Mouse (Mus musculus) CH12.LX (cell line): ENCODE data around the gene Rptor. TPM values are rescaled to one million over a fixed set of nuclear protein-coding genes. Genes with fewer than 3 reads are reported as not detected.

Experiments
- DNase-seq: peaks from one replicate; pipeline ENCODE4 v3.0.0-alpha.2; 2013; ENCODE audit errors: extremely low read depth
- H3K27ac ChIP-seq: 2 replicates; pipeline ENCODE4 v1.5.1; 2012; ENCODE audit warnings: low read depth, mild to moderate bottlenecking, control low read depth, moderate library complexity; ENCODE audit not compliant: insufficient read depth
- H3K27me3 ChIP-seq: replicated peaks from 2 replicates; pipeline ENCODE3; 2012; ENCODE audit warnings: inconsistent platforms
- H3K36me3 ChIP-seq, 2 experiments: replicated peaks in 1 of 2; 2 replicates each; pipeline versions ENCODE3 to v1.6.1; 2012; ENCODE audit warnings: inconsistent platforms in 1 of 2, low read length in 1 of 2, mild to moderate bottlenecking in 1 of 2, mixed read lengths in 1 of 2, moderate library complexity in 1 of 2; ENCODE audit not compliant: control insufficient read depth in 1 of 2, insufficient read depth in 1 of 2
- H3K4me1 ChIP-seq, 2 experiments: 2 replicates each; pipeline ENCODE4 v1.6.1; 2012; ENCODE audit warnings: inconsistent platforms in 1 of 2, moderate library complexity in 1 of 2; ENCODE audit not compliant: insufficient read depth in 2 of 2, control insufficient read depth in 1 of 2
- H3K4me2 ChIP-seq: 2 replicates; pipeline ENCODE4 v1.6.1; 2012; ENCODE audit warnings: low read depth, mild to moderate bottlenecking, control low read depth; ENCODE audit not compliant: poor library complexity, insufficient read depth, severe bottlenecking
- H3K4me3 ChIP-seq, 3 experiments: fragments of 150-350 bp in 1 of 3; sonication (generic) in 1 of 3; replicated peaks in 1 of 3; 2 replicates each; pipeline versions ENCODE3 to v1.5.1; 2011 to 2012; ENCODE audit warnings: low read depth in 2 of 3, low read length in 2 of 3, mild to moderate bottlenecking in 2 of 3, moderate library complexity in 2 of 3, control low read depth in 1 of 3, improper control_type of control experiment in 1 of 3, inconsistent platforms in 1 of 3, mixed read lengths in 1 of 3; ENCODE audit not compliant: poor library complexity in 1 of 3
- H3K79me2 ChIP-seq: replicated peaks from 2 replicates; pipeline ENCODE4 v1.6.1; 2012; ENCODE audit warnings: mild to moderate bottlenecking, moderate library complexity; ENCODE audit not compliant: control insufficient read depth, poor library complexity, insufficient read depth, severe bottlenecking; ENCODE audit errors: extremely low read depth
- H3K9ac ChIP-seq: 2 replicates; pipeline ENCODE4 v1.6.1; 2012; ENCODE audit warnings: low read depth, mild to moderate bottlenecking, control low read depth, moderate library complexity; ENCODE audit not compliant: insufficient read depth
- H3K9me3 ChIP-seq: replicated peaks from 2 replicates; pipeline ENCODE3; 2012; ENCODE audit warnings: low read length, inconsistent platforms, mixed read lengths
- CHD1 ChIP-seq: IDR thresholded peaks from 2 replicates; pipeline ENCODE4 v1.6.1; 2012; ENCODE audit warnings: low read depth, low read length, improper control_type of control experiment, inconsistent platforms
- CTCF ChIP-seq, 2 experiments: IDR thresholded peaks in 1 of 2; conservative IDR thresholded peaks in 1 of 2; 2 replicates each; pipeline ENCODE4 v1.5.1; 2011 to 2012; ENCODE audit warnings: low read depth in 2 of 2, low read length in 2 of 2, improper control_type of control experiment in 1 of 2, inconsistent platforms in 1 of 2, mild to moderate bottlenecking in 1 of 2, moderate library complexity in 1 of 2
- EP300 ChIP-seq: IDR thresholded peaks from 2 replicates; pipeline ENCODE4 v1.6.1; 2011; ENCODE audit warnings: low read length, improper control_type of control experiment
- GABPA ChIP-seq: IDR thresholded peaks from 2 replicates; pipeline ENCODE4 v1.6.1; 2012; ENCODE audit warnings: low read depth, low read length, improper control_type of control experiment, inconsistent platforms; ENCODE audit not compliant: insufficient replicate concordance
- HCFC1 ChIP-seq: IDR thresholded peaks from 2 replicates; pipeline ENCODE4 v1.6.1; 2012; ENCODE audit warnings: low read depth, mild to moderate bottlenecking, inconsistent platforms, low read length, improper control_type of control experiment
- JUND ChIP-seq: conservative IDR thresholded peaks from 2 replicates; pipeline ENCODE4 v1.6.1; 2011; ENCODE audit warnings: low read depth, low read length, improper control_type of control experiment
- MAFK ChIP-seq: IDR thresholded peaks from 2 replicates; pipeline ENCODE4 v1.6.1; 2011; ENCODE audit warnings: low read length, improper control_type of control experiment; ENCODE audit not compliant: insufficient replicate concordance
- MAZ ChIP-seq: IDR thresholded peaks from 2 replicates; pipeline ENCODE4 v1.6.1; 2012; ENCODE audit warnings: low read depth, mild to moderate bottlenecking, inconsistent platforms, low read length, improper control_type of control experiment, moderate library complexity
- MYC ChIP-seq: IDR thresholded peaks from 2 replicates; pipeline ENCODE4 v1.6.1; 2011; ENCODE audit warnings: low read depth, mild to moderate bottlenecking, improper control_type of control experiment, low read length
- NRF1 ChIP-seq: IDR thresholded peaks from 2 replicates; pipeline ENCODE4 v1.6.1; 2014; ENCODE audit warnings: low read depth, mild to moderate bottlenecking, inconsistent platforms, low read length, improper control_type of control experiment, moderate library complexity
- RAD21 ChIP-seq: IDR thresholded peaks from 2 replicates; pipeline ENCODE4 v1.6.1; 2011; ENCODE audit warnings: low read depth, mild to moderate bottlenecking, low read length, improper control_type of control experiment, moderate library complexity
- SMC3 ChIP-seq: IDR thresholded peaks from 2 replicates; pipeline ENCODE4 v1.6.1; 2011; ENCODE audit warnings: low read depth, low read length, improper control_type of control experiment
- TBP ChIP-seq: conservative IDR thresholded peaks from 2 replicates; pipeline ENCODE4 v1.6.1; 2011; ENCODE audit warnings: low read depth, low read length, improper control_type of control experiment
- TCF12 ChIP-seq: IDR thresholded peaks from 2 replicates; pipeline ENCODE4 v1.6.1; 2014; ENCODE audit warnings: low read depth, mild to moderate bottlenecking, inconsistent platforms, low read length, improper control_type of control experiment
- UBTF ChIP-seq: IDR thresholded peaks from 2 replicates; pipeline ENCODE4 v1.6.1; 2012; ENCODE audit warnings: low read depth, mild to moderate bottlenecking, inconsistent platforms, low read length, improper control_type of control experiment, moderate library complexity
- USF1 ChIP-seq: IDR thresholded peaks from 2 replicates; pipeline ENCODE4 v1.6.1; 2014; ENCODE audit warnings: low read depth, mild to moderate bottlenecking, inconsistent platforms, low read length, improper control_type of control experiment
- ZC3H11A ChIP-seq: IDR thresholded peaks from 2 replicates; pipeline ENCODE4 v1.6.1; 2012; ENCODE audit warnings: low read depth, mild to moderate bottlenecking, inconsistent platforms, low read length, improper control_type of control experiment
- ZKSCAN1 ChIP-seq: IDR thresholded peaks from 2 replicates; pipeline ENCODE4 v1.6.1; 2012; ENCODE audit warnings: low read depth, inconsistent platforms, low read length, improper control_type of control experiment, borderline replicate concordance
- ZNF384 ChIP-seq: IDR thresholded peaks from 2 replicates; pipeline ENCODE4 v1.6.1; 2012; ENCODE audit warnings: low read depth, low read length, improper control_type of control experiment, inconsistent platforms
- dilution Hi-C: fragments of 300-500 bp; cut with MboI; formaldehyde crosslinking; loops from 2 replicates; pipeline ENCODE4 v1.14.3; 2020; ENCODE audit warnings: low sequenced_read_pairs; ENCODE audit not compliant: extremely low pct_unique_long_range_greater_than_20kb, extremely low pct_ligation_motif_present
- in situ Hi-C: fragments of 300-500 bp; cut with MboI; formaldehyde crosslinking; loops from 3 replicates; pipeline ENCODE4 v1.14.3; 2019; ENCODE audit warnings: low sequenced_read_pairs, low pct_ligation_motif_present, low pct_unique_long_range_greater_than_20kb, mixed read lengths
- polyA plus RNA-seq: library from polyadenylated mRNA; unstranded; fragments of >175 nt; gene quantifications from 2 replicates; pipeline ENCODE4 v1.2.1, GENCODE M21; 2012; ENCODE audit warnings: low read depth; ENCODE audit not compliant: insufficient read length
- total RNA-seq, 2 experiments: library from RNA; depleted of rRNA; stranded (reverse); fragments of 300-350 nt in 1 of 2; fragments of >200 nt in 1 of 2; gene quantifications; 2 replicates each; pipeline ENCODE4 v1.2.3; 2012 to 2014

The Rptor gene
- total and polyA plus RNA-seq, 3 experiments, result 10.3 to 33.1 (median 26.7) TPM

GRCm38 (mm10) chr11:119615087-119615486, 12.4 kb downstream of the Rptor start:
- dilution Hi-C loops, result no loop called here
- Histone ChIP-seq H3K4me3 (no peak overlapping the region), H3K27me3 (no peaks in the 10 kb centered on the region), H3K9ac (no peak overlapping the region), H3K4me1 (peaks cover 2 to 37% of the 10 kb centered on the region in 2 experiments; a peak in 2 of 4 replicates), H3K9me3 (no peaks in the 10 kb centered on the region), H3K4me2 (no peak overlapping the region), H3K27ac (no peak overlapping the region), H3K36me3 (peaks cover 0 to 58% of the 10 kb centered on the region in 2 experiments)
- no peak for DNase-seq
- TF ChIP-seq NRF1 (no peak), EP300 (no peak), MAFK (no peak), JUND (no peak), MYC (no peak), MAZ (no peak), USF1 (no peak), TCF12 (no peak), ZKSCAN1 (no peak), GABPA (no peak), ZC3H11A (no peak), UBTF (no peak), CHD1 (no peak), CTCF (conservative IDR thresholded peaks at IDR 0.05 in 1 of 2, IDR thresholded peaks at IDR 0.05 in 1 of 2; ENCODE audit: low read depth in 2 of 2, low read length in 2 of 2) (no peak)
- TF ChIP-seq, all 38 proteins: peak for 0
- in situ Hi-C loops, result no loop called here
- peaks cover 29% of the 10 kb centered on the region for H3K79me2 ChIP-seq

- Histone ChIP-seq H3K4me1 (peaks cover 5 to 49% of the 10 kb centered on the region in 2 experiments; a peak in 2 of 4 replicates), H3K4me2 (no peak overlapping the region), H3K4me3 (no peak overlapping the region), H3K27me3 (no peaks in the 10 kb centered on the region), H3K79me2 (peaks cover 30% of the 10 kb centered on the region), H3K9ac (no peak overlapping the region), H3K9me3 (no peaks in the 10 kb centered on the region), H3K36me3 (peaks cover 3 to 65% of the 10 kb centered on the region in 2 experiments), H3K27ac (no peak overlapping the region)
- peak; percentile 78 for DNase-seq
- dilution Hi-C loops (no loop called here), in situ Hi-C loops (no loop called here)
- TF ChIP-seq MAFK (no peak), HCFC1 (no peak), TBP (no peak), CHD1 (no peak), SMC3 (peak; percentile 56), GABPA (no peak), NRF1 (no peak), ZNF384 (peak; percentile 29; the same call in 1 of the 2 replicates), RAD21 (peak; percentile 66), MAZ (no peak), ZKSCAN1 (no peak), CTCF (conservative IDR thresholded peaks at IDR 0.05 in 1 of 2, IDR thresholded peaks at IDR 0.05 in 1 of 2; ENCODE audit: low read depth in 2 of 2, low read length in 2 of 2) (peak; percentile 70 to 81), USF1 (no peak)
Measured at GRCm38 (mm10) chr11:119618763-119619162, 16.1 kb downstream of the Rptor start.
